Mouse (Mus musculus): ENCODE data around the gene Znhit6. TPM values are rescaled to one million over a fixed set of nuclear protein-coding genes. Genes with fewer than 3 reads are reported as not detected.

Znhit6 gene
- polyA plus RNA-seq, 1 experiment from 2014 or later: 35.7 TPM

DNA sequence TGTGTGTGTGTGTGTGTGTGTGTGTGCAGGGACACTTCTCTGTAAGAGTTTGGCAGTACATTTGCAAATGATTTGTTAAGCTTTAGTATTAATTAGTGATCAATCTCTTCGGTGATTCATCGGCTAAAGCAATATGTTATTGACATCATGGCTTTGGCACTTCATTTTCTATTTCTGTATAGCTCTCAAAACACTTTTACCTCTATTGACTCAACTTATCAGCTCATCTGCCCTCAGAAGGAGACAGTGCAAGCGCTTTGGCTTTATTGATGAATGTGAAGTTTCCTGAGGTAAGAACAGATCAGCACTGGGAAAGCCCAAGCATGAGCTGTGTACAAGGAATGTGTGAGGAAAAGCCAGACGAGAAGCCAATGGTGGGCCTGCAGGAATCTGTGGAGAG, 45.2 kb downstream of the Znhit6 start:
- Histone ChIP-seq H3K36me3 (ENCODE audit: insufficient read depth) (no peaks in the 10 kb centered on the region), H3K27ac (ENCODE audit: low read depth) (no peak overlapping the region), H3K4me3 (ENCODE audit: low read depth, low read length) (no peak overlapping the region), H3K4me2 (no peak overlapping the region), H3K4me1 (ENCODE audit: insufficient read depth) (no peaks in the 10 kb centered on the region), H3K9me3 (ENCODE audit: low read depth, low read length) (no peaks in the 10 kb centered on the region), H3K9ac (no peak overlapping the region), H3K27me3 (ENCODE audit: insufficient read depth, low read length) (no peaks in the 10 kb centered on the region)
- DNase-seq (no peak), ATAC-seq (ENCODE audit: insufficient read depth) (no peak)
- 64% methylated on average over 4 of the region's 4 CpGs for WGBS
- no peak for TF ChIP-seq CTCF (IDR thresholded peaks at IDR 0.05; ENCODE audit: low read depth)

DNA sequence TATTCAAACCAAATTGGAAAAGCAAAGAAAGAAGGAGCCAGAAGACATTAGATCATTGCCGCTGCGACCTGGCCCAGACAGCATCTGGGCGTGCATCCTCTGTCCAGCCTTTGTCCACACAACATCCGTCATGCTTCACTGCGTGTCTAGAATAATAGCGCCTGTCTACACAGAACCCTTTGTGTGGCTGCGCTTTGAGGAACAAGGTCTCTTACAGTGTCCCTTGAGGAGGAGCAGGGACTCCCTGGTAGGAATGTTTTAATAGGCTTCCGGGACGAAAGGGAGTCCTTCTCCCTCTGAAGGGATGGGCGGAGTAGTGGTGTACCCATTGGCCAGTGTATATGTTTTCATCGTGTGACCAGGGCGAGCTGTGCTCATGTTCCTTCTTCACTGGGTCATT, 47.0 kb downstream of the Znhit6 start:
- Histone ChIP-seq H3K9me3 (ENCODE audit: low read depth, low read length) (no peaks in the 10 kb centered on the region), H3K9ac (no peak overlapping the region), H3K4me1 (ENCODE audit: insufficient read depth) (no peaks in the 10 kb centered on the region), H3K4me3 (ENCODE audit: low read depth, low read length) (no peak overlapping the region), H3K27ac (ENCODE audit: low read depth) (no peak overlapping the region), H3K36me3 (ENCODE audit: insufficient read depth) (no peaks in the 10 kb centered on the region), H3K27me3 (ENCODE audit: insufficient read depth, low read length) (no peaks in the 10 kb centered on the region), H3K4me2 (no peak overlapping the region)
- no peak; the same call in 1 of the 2 replicates for ATAC-seq (ENCODE audit: insufficient read depth)
- no peak for TF ChIP-seq CTCF (IDR thresholded peaks at IDR 0.05; ENCODE audit: low read depth)
- peak; percentile 44 for DNase-seq
- WGBS: 62% methylated on average over 12 of the region's 12 CpGs

DNA sequence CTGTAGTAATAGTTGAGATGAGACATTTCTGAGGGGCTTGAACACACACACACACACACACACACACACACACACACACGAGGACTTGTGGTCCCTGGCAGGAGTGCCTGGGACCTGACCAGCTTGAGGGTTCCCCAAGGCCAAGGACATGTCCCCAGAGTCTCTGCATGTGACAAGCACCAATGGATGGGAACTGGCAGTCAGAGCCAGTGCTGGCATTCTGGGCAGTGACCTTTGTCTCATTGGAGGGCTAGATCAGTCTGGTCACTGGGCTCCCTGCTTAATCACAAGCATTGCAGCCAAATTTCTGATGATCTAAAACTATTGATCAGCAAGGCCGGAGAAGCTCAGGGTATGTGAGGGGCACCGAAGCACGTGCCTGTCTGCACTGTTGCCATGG, 48.8 kb downstream of the Znhit6 start:
- H3K4me3 ChIP-seq (ENCODE audit: low read depth, low read length): no peak overlapping the region
- H3K4me1 ChIP-seq (ENCODE audit: insufficient read depth): peaks cover 6% of the 10 kb centered on the region
- no peaks in the 10 kb centered on the region for H3K9me3 ChIP-seq (ENCODE audit: low read depth, low read length)
- WGBS: 88% methylated on average over 4 of the region's 4 CpGs
- no peak for TF ChIP-seq CTCF (IDR thresholded peaks at IDR 0.05; ENCODE audit: low read depth)
- DNase-seq (no peak), ATAC-seq (ENCODE audit: insufficient read depth) (no peak)
- H3K9ac ChIP-seq: no peak overlapping the region
- H3K27ac ChIP-seq (ENCODE audit: low read depth): no peak overlapping the region
- H3K36me3 ChIP-seq (ENCODE audit: insufficient read depth): no peaks in the 10 kb centered on the region
- no peaks in the 10 kb centered on the region for H3K27me3 ChIP-seq (ENCODE audit: insufficient read depth, low read length)
- H3K4me2 ChIP-seq: no peak overlapping the region

DNA sequence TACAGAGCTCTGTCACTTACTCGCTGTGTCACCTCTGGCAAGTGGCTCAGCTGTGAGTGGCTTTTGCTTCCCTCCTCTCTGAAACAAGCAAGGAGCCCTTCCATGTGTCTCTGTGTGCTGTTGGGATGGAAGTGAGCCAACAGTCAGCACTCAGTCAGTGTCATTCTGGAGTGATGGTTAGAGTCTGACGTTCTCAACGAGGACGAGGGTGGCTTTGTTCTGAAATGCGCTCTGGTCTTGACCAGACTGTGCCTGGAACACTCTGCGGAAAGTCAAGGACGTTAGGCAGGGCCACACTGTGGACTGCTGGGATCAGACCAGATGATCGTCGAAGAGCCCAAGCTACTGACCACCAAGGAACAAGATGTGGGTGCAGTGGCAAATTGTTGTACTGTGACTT, 49.5 kb downstream of the Znhit6 start:
- no peak for TF ChIP-seq CTCF (IDR thresholded peaks at IDR 0.05; ENCODE audit: low read depth)
- peak; percentile 24; the same call in 1 of the 2 replicates for ATAC-seq (ENCODE audit: insufficient read depth)
- WGBS: 67% methylated on average over 9 of the region's 9 CpGs

DNA sequence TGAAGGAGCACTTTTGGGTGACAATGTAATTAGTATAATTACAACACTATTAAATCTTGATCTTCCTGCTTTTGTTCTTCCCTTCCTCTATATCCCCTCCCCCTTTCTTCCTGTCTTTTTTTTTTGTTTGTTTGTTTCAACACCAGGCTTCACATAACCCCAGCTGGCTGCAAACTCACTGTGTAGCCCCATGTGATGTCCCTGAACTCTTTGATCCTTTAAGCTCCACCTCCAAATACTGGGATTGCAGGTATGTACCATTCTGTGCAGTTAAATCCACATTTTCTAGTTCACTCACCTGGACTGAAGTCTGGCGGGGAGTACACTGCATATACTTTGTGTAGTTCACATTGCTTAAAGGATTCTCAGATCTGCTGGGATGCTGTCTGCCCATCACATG, 50.1 kb downstream of the Znhit6 start:
- WGBS: 81% methylated on average over 1 of the region's 1 CpGs
- no peak for TF ChIP-seq CTCF (IDR thresholded peaks at IDR 0.05; ENCODE audit: low read depth)
- Histone ChIP-seq H3K36me3 (ENCODE audit: insufficient read depth) (no peaks in the 10 kb centered on the region), H3K27me3 (ENCODE audit: insufficient read depth, low read length) (no peaks in the 10 kb centered on the region), H3K4me2 (no peak overlapping the region), H3K27ac (ENCODE audit: low read depth) (no peak overlapping the region), H3K9ac (no peak overlapping the region), H3K4me1 (ENCODE audit: insufficient read depth) (peaks cover 6% of the 10 kb centered on the region), H3K4me3 (ENCODE audit: low read depth, low read length) (no peak overlapping the region), H3K9me3 (ENCODE audit: low read depth, low read length) (no peaks in the 10 kb centered on the region)
- ATAC-seq (ENCODE audit: insufficient read depth) (no peak), DNase-seq (no peak)

More for the DNA sequence above, 49.5 kb downstream of the Znhit6 start:
- H3K27me3 ChIP-seq (ENCODE audit: insufficient read depth, low read length): no peaks in the 10 kb centered on the region
- H3K9me3 ChIP-seq (ENCODE audit: low read depth, low read length): no peaks in the 10 kb centered on the region
- H3K27ac ChIP-seq (ENCODE audit: low read depth): no peak overlapping the region
- H3K9ac ChIP-seq: no peak overlapping the region
- H3K4me3 ChIP-seq (ENCODE audit: low read depth, low read length): no peak overlapping the region
- no peak overlapping the region for H3K4me2 ChIP-seq
- DNase-seq: no peak
- H3K36me3 ChIP-seq (ENCODE audit: insufficient read depth): no peaks in the 10 kb centered on the region
- H3K4me1 ChIP-seq (ENCODE audit: insufficient read depth): peaks cover 6% of the 10 kb centered on the region

DNA sequence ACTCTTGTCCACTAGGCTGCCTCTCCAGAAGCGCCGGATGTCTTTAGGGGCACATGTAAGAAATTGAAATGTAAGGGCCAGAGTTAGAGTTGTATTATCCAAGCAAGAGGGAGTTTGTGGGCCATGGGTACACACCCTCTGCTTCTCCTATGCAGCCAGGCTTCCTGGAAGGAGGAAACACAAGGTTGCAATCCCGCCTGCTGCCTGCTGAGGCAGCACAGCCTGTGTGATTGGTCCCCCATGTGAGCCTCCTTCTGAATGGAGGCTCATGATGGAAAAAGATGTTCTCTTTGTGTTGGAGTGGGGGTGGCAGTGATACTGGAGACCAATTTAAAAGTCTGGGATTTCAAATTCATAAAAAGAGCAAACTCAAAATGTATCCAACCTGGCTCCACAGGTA, 51.8 kb downstream of the Znhit6 start:
- peak; percentile 69 for TF ChIP-seq CTCF (IDR thresholded peaks at IDR 0.05; ENCODE audit: low read depth)
- no peak overlapping the region for H3K4me2 ChIP-seq
- no peak for ATAC-seq (ENCODE audit: insufficient read depth)

DNA sequence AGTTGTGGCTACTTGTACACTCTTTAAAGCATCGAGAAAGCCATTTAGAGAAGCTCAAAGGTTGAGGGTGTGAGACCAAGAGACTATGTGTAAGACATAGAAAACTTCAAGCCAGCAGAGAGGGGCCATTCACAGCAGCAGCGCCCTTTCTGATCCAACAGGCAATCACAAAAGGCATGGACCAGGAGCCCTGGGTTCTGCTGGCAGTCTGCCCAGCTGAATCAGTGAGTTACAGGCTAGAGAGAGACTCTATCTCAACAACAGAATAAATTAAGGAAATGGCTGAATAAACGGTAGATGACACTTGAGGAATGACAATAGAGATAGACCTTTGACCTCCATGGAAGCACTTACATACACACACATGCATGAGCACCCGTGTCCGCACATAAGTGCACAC, 52.6 kb downstream of the Znhit6 start:
- 43% methylated on average over 5 of the region's 5 CpGs for WGBS
- H3K4me2 ChIP-seq: no peak overlapping the region
- ATAC-seq (ENCODE audit: insufficient read depth) (no peak), DNase-seq (peak; percentile 72)
- TF ChIP-seq CTCF (IDR thresholded peaks at IDR 0.05; ENCODE audit: low read depth): 0 out of 2 replicates have a peak, but pooled peaks have one; percentile 17
- no peak overlapping the region for H3K27ac ChIP-seq (ENCODE audit: low read depth)
- no peaks in the 10 kb centered on the region for H3K9me3 ChIP-seq (ENCODE audit: low read depth, low read length)
- H3K4me3 ChIP-seq (ENCODE audit: low read depth, low read length): no peak overlapping the region
- H3K36me3 ChIP-seq (ENCODE audit: insufficient read depth): no peaks in the 10 kb centered on the region
- no peak overlapping the region for H3K9ac ChIP-seq
- H3K4me1 ChIP-seq (ENCODE audit: insufficient read depth): peaks cover 13% of the 10 kb centered on the region
- no peaks in the 10 kb centered on the region for H3K27me3 ChIP-seq (ENCODE audit: insufficient read depth, low read length)

More for the DNA sequence above, 51.8 kb downstream of the Znhit6 start:
- Histone ChIP-seq H3K4me3 (ENCODE audit: low read depth, low read length) (no peak overlapping the region), H3K9ac (no peak overlapping the region), H3K9me3 (ENCODE audit: low read depth, low read length) (no peaks in the 10 kb centered on the region), H3K27ac (ENCODE audit: low read depth) (no peak overlapping the region), H3K36me3 (ENCODE audit: insufficient read depth) (no peaks in the 10 kb centered on the region), H3K4me1 (ENCODE audit: insufficient read depth) (peaks cover 8% of the 10 kb centered on the region), H3K27me3 (ENCODE audit: insufficient read depth, low read length) (no peaks in the 10 kb centered on the region)
- DNase-seq: peak; percentile 73
- WGBS: 79% methylated on average over 3 of the region's 3 CpGs

DNA sequence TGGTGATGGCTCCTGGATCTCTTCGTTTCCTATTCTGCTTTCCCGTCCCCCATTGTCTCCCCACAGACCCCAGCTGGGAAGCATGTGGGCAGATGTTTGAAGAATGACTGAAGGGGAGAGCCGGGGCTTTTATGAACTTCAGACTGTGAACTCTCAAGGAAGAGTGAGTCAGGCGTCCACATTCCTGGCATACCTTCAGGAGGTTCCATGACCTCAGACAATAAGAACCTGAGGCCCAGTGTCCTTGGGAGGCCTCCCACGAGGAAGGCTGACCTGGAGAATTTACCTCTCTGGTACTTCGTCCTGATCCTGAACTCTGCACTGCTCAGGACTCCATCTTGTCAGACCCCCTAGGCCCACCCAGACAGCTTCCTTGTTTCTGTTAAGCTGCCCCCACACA, 56.9 kb downstream of the Znhit6 start:
- H3K4me2 ChIP-seq: no peak overlapping the region

More for the DNA sequence above, 56.9 kb downstream of the Znhit6 start:
- no peak overlapping the region for H3K4me3 ChIP-seq (ENCODE audit: low read depth, low read length)
- no peaks in the 10 kb centered on the region for H3K36me3 ChIP-seq (ENCODE audit: insufficient read depth)
- no peaks in the 10 kb centered on the region for H3K27me3 ChIP-seq (ENCODE audit: insufficient read depth, low read length)
- H3K9ac ChIP-seq: no peak overlapping the region
- no peaks in the 10 kb centered on the region for H3K9me3 ChIP-seq (ENCODE audit: low read depth, low read length)
- ATAC-seq (ENCODE audit: insufficient read depth) (peak; percentile 70; the same call in 1 of the 2 replicates), DNase-seq (peak; percentile 64)
- peaks cover 13% of the 10 kb centered on the region for H3K4me1 ChIP-seq (ENCODE audit: insufficient read depth)
- WGBS: 11% methylated on average over 6 of the region's 6 CpGs
- H3K27ac ChIP-seq (ENCODE audit: low read depth): 0 out of 2 replicates have a peak overlapping the region, but pooled peaks have one; percentile 9
- no peak for TF ChIP-seq CTCF (IDR thresholded peaks at IDR 0.05; ENCODE audit: low read depth)
